Mouse (Mus musculus): ENCODE data around the gene Olfr610. TPM values are rescaled to one million over a fixed set of nuclear protein-coding genes. Genes with fewer than 3 reads are reported as not detected.
"Not testable (repeated sequence)": the region's sequence is repeated elsewhere in the genome, so short reads cannot be mapped to it uniquely, and the experiment has no call there.

Olfr610 gene
- not detected for total RNA-seq (2021)

- DNase-seq, result no peak
- intact Hi-C loops (cut with DNase I), result no loop called here
Measured at GRCm38 (mm10) chr7:103512022-103512421, at the start of gene Olfr610. Gene Olfr610, minus strand, starts transcription at chr7:103512122.

GRCm38 (mm10) chr7:103555779-103556178, 43.9 kb upstream of the Olfr610 start, which contains the start of gene Olfr615:
Gene Olfr615, plus strand, starts transcription at chr7:103556079.
- intact Hi-C loops (cut with DNase I), result no loop called here
- no peak for DNase-seq

GRCm38 (mm10) chr7:103547774-103548173, 35.9 kb upstream of the Olfr610 start, which contains the start of gene Olfr613:
Gene Olfr613, plus strand, starts transcription at chr7:103548074.
- DNase-seq, result no peak
- intact Hi-C loops (cut with DNase I), result no loop called here

GRCm38 (mm10) chr7:103542617-103543016, 30.7 kb upstream of the Olfr610 start, which contains the start of gene Olfr612:
Gene Olfr612, minus strand, starts transcription at chr7:103542717.
- intact Hi-C loops (cut with DNase I); DNase-seq: not testable (repeated sequence)

- DNase-seq; intact Hi-C loops (cut with DNase I): not testable (repeated sequence)
Measured at GRCm38 (mm10) chr7:103520746-103521145, 8.8 kb upstream of the Olfr610 start, which contains the start of gene Olfr611. Gene Olfr611, minus strand, starts transcription at chr7:103520846.

- intact Hi-C loops (cut with DNase I), result no loop called here
- DNase-seq, result no peak
Measured at GRCm38 (mm10) chr7:103497962-103498361, 14.0 kb downstream of the Olfr610 start, which contains the start of gene Olfr609. Gene Olfr609, minus strand, starts transcription at chr7:103498062.

- DNase-seq; intact Hi-C loops (cut with DNase I): not testable (repeated sequence)
Measured at GRCm38 (mm10) chr7:103477106-103477505, 34.8 kb downstream of the Olfr610 start.

GRCm38 (mm10) chr7:103469577-103469976, 42.3 kb downstream of the Olfr610 start, which contains the start of gene Olfr608:
Gene Olfr608, plus strand, starts transcription at chr7:103469877.
- no peak for DNase-seq
- intact Hi-C loops (cut with DNase I), result no loop called here

- no peak for DNase-seq
- intact Hi-C loops (cut with DNase I), result no loop called here
Measured at GRCm38 (mm10) chr7:103460590-103460989, 51.3 kb downstream of the Olfr610 start.

Other genes with a start within 250 kb of the Olfr610 start
- gene Olfr596, start 206.5 kb downstream of the Olfr610 start, total RNA-seq (2021), result not detected
- gene Olfr597, start 195.8 kb downstream of the Olfr610 start, total RNA-seq (2021), result not detected
- not detected for gene Olfr598, start 188.6 kb downstream of the Olfr610 start, total RNA-seq (2021)
- not detected for gene Olfr599, start 176.2 kb downstream of the Olfr610 start, total RNA-seq (2021)
- not detected for gene Olfr600, start 162.5 kb downstream of the Olfr610 start, total RNA-seq (2021)
- gene Olfr601, start 149.5 kb downstream of the Olfr610 start, total RNA-seq (2021), result not detected
- not detected for gene Olfr603, start 125.9 kb downstream of the Olfr610 start, total RNA-seq (2021)
- not detected for gene Usp17lc, start 97.0 kb downstream of the Olfr610 start, total RNA-seq (2021)
- not detected for gene Olfr605, start 66.7 kb downstream of the Olfr610 start, total RNA-seq (2021)
- gene Olfr606, start 63.1 kb downstream of the Olfr610 start, total RNA-seq (2021), result not detected
- not detected for gene Olfr607, start 48.0 kb downstream of the Olfr610 start, total RNA-seq (2021)
- gene Olfr608, start 42.2 kb downstream of the Olfr610 start, total RNA-seq (2021), result not detected
- not detected for gene Olfr609, start 14.1 kb downstream of the Olfr610 start, total RNA-seq (2021)
- gene Olfr611, start 8.7 kb upstream of the Olfr610 start, total RNA-seq (2021), result not detected
- gene Olfr612, start 30.6 kb upstream of the Olfr610 start, total RNA-seq (2021), result not detected
- gene Olfr613, start 36.0 kb upstream of the Olfr610 start, total RNA-seq (2021), result not detected
- gene Olfr615, start 44.0 kb upstream of the Olfr610 start, total RNA-seq (2021), result not detected
- not detected for gene Olfr616, start 57.0 kb upstream of the Olfr610 start, total RNA-seq (2021)
- not detected for gene Olfr617, start 60.9 kb upstream of the Olfr610 start, total RNA-seq (2021)
- gene Olfr618, start 78.0 kb upstream of the Olfr610 start, total RNA-seq (2021), result not detected
- gene Olfr619, start 88.5 kb upstream of the Olfr610 start, total RNA-seq (2021), result not detected
- not detected for gene Olfr620, start 100.4 kb upstream of the Olfr610 start, total RNA-seq (2021)
- gene Olfr622, start 130.6 kb upstream of the Olfr610 start, total RNA-seq (2021), result not detected
- not detected for gene Olfr623, start 151.6 kb upstream of the Olfr610 start, total RNA-seq (2021)
- not detected for gene Olfr624, start 159.1 kb upstream of the Olfr610 start, total RNA-seq (2021)
- gene Olfr625-ps1, start 170.6 kb upstream of the Olfr610 start, total RNA-seq (2021), result not detected
- gene Olfr243, start 202.5 kb upstream of the Olfr610 start, total RNA-seq (2021), result not detected
- not detected for gene Olfr628, start 218.3 kb upstream of the Olfr610 start, total RNA-seq (2021)
- gene Olfr629, start 232.8 kb upstream of the Olfr610 start, total RNA-seq (2021), result not detected
- not detected for gene Olfr630, start 245.2 kb upstream of the Olfr610 start, total RNA-seq (2021)

Data from heart, postnatal 36 days (tissue).